In the genomic region with DNA sequence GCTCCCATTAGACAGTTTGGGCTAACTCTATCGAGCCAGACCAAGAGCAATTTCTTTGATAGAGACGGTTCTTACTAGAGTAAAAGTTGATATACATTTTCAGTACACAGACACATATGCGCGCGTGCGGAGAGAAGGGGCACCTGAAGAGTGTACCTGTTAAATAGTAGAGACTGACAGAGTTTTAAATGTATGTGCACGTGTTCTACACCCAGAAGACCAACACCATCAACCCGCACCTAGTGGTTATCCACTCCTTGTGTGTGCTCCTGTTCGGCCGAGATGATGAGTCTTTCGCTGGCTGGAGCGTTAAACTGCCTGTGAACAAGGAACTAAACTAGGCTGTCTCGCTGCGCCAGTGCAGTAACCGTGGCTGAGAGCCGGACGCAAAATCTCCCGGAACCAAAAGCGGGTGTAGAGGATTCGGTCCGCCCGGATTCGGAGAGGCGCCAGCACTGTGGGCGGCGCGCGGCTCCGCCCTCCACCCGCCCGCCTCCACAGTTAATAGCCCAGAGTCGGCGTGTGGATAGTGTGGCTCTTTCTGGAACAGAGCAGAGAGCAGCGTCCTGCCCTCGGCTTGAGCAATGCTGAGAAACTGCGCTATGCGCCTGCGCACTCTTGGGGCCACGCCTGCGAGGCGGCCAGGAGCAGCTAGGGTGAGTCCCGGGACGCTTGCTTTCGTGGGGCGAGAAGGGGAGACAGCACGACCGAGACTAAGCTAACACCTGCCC, we compare ENCODE assay signal across 1 mouse cellular context.
A peak's percentile ranks its signal among the peaks of the same experiment; 100 is the strongest.
TF ChIP-seq lines count a peak whose summit lies in the region.

A gene (plus strand): TSS at position 457 of the 731 bp plus-strand sequence.

TF ChIP-seq in myocyte, 11 proteins besides CTCF, POLR2A, EP300 and RAD21 (continued from another document):
- TF ChIP-seq TCF3 (IDR thresholded peaks at IDR 0.05; ENCODE audit: insufficient read length, low read depth) (no peak), MYOD1 (IDR thresholded peaks at IDR 0.05; ENCODE audit: control insufficient read depth in 1 of 3, insufficient read length in 2 of 3, low read depth in 2 of 3) (peak in 1 of 3 experiments; percentile 3), POLR2AphosphoS2 (IDR thresholded peaks at IDR 0.05; ENCODE audit: insufficient read length, low read depth) (peak; percentile 72), E2F4 (IDR thresholded peaks at IDR 0.05; ENCODE audit: insufficient read depth) (no peak)
TF ChIP-seq in myocyte: peak in this region for 3.
